Mouse (Mus musculus) thymus, adult 2 months (tissue): ENCODE results near the gene Pagr1b. TPM values are rescaled to one million over a fixed set of nuclear protein-coding genes. Genes with fewer than 3 reads are reported as not detected.

Source experiments
- DNase-seq: peaks from one replicate; pipeline ENCODE4 v3.0.0; 2021
- H3K27ac ChIP-seq: fragments of 200-500 bp; 2 replicates; pipeline ENCODE4 v1.5.1; 2012; ENCODE audit warnings: low read length, control low read depth; ENCODE audit not compliant: control insufficient read depth, insufficient read depth
- H3K27me3 ChIP-seq: fragments of 200-500 bp; 2 replicates; pipeline ENCODE4 v1.6.1; 2012; ENCODE audit warnings: mild to moderate bottlenecking, low read length, moderate library complexity, mixed read lengths; ENCODE audit not compliant: control insufficient read depth, insufficient read depth
- H3K36me3 ChIP-seq: fragments of 200-500 bp; 2 replicates; pipeline ENCODE4 v1.6.1; 2012; ENCODE audit warnings: mild to moderate bottlenecking, low read length, moderate library complexity; ENCODE audit not compliant: control insufficient read depth, insufficient read depth
- H3K4me1 ChIP-seq: fragments of 200-500 bp; replicated peaks from 2 replicates; pipeline ENCODE4 v1.6.1; 2012; ENCODE audit warnings: low read length; ENCODE audit not compliant: control insufficient read depth, insufficient read depth
- H3K4me3 ChIP-seq: fragments of 200-500 bp; 2 replicates; pipeline ENCODE4 v1.5.1; 2012; ENCODE audit warnings: mild to moderate bottlenecking, low read length, control low read depth, moderate library complexity; ENCODE audit not compliant: control insufficient read depth, insufficient read depth
- CTCF ChIP-seq: fragments of 200-500 bp; IDR thresholded peaks from 2 replicates; pipeline ENCODE4 v1.5.1; 2012; ENCODE audit warnings: mild to moderate bottlenecking, control low read depth, low read length, moderate library complexity, borderline replicate concordance; ENCODE audit not compliant: control insufficient read depth, poor library complexity, insufficient read depth; ENCODE audit errors: extremely low read depth
- POLR2A ChIP-seq: fragments of 200-500 bp; IDR thresholded peaks from 2 replicates; pipeline ENCODE4 v1.6.1; 2012; ENCODE audit warnings: mild to moderate bottlenecking, low read length, control low read depth, moderate library complexity; ENCODE audit not compliant: control insufficient read depth, poor library complexity, insufficient read depth; ENCODE audit errors: extremely low read depth
- WGBS: fragments of 180-500 bp; shearing (Covaris S2); methylation state at CpG from one replicate; pipeline ENCODE4 v1.1.7; 2018; 5-methylcytosine and 5-hydroxymethylcytosine counted together
- polyA plus RNA-seq: library from polyadenylated mRNA; depleted of rRNA; stranded (reverse); fragments of >200 nt; gene quantifications from 2 replicates; pipeline ENCODE4 v1.2.3, GENCODE M21; 2012

Pagr1b gene
- polyA plus RNA-seq, 1 experiment, result 5.4 TPM

- Histone ChIP-seq H3K4me3 (no peak overlapping the region), H3K27ac (no peak overlapping the region), H3K27me3 (no peaks in the 10 kb centered on the region), H3K4me1 (peaks cover 30% of the 10 kb centered on the region), H3K36me3 (no peaks in the 10 kb centered on the region)
- DNase-seq, result no peak
- TF ChIP-seq CTCF (no peak), POLR2A (no peak)
- 89% methylated on average over 2 of the region's 2 CpGs for WGBS
Measured at GRCm38 (mm10) chr7:127011717-127012116, 4.6 kb downstream of the Pagr1b start.

- H3K36me3 ChIP-seq, result no peaks in the 10 kb centered on the region
- H3K27ac ChIP-seq, result no peak overlapping the region
- DNase-seq, result no peak
- peaks cover 27% of the 10 kb centered on the region for H3K4me1 ChIP-seq
- no peaks in the 10 kb centered on the region for H3K27me3 ChIP-seq
- TF ChIP-seq POLR2A (no peak), CTCF (no peak)
- 94% methylated on average over 2 of the region's 2 CpGs for WGBS
- no peak overlapping the region for H3K4me3 ChIP-seq
Measured at GRCm38 (mm10) chr7:127011051-127011450, 5.2 kb downstream of the Pagr1b start.

DNA sequence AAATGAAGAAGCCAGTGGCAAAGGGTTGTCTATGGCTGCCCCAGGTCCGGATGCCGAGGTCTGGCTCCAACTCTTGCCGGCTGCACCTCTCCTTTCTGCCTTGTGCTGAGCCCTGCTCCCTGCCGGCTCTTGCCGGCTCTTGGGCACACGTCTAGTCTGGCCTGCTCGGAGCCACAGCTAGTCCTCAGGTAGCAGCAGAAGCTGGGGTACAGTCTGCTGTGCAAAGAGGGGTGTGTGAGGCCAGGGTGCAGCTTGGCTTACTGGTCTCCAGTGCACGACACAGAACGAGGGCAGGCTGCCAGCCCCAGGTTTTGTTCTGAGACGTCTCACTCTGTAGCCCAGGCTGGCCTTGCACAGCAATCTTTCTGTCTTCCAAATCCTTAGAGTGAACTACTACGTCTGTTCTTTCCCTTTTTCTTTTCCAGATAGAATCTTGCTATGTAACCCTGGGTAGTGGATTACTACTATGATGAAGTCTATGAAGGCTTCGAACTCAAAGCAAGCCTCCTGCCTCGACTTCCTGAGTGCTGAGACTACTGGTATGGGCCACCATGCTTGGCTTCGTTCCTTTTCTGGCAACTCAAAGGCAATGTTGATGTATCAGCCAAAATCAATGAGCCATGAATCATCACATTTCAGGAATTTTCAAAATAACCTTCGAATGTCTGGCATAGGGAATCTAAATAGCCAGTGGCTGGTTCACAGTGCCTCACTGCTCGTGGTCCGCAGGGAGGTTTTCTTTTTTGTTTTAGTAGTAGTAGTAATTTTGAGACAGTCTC, 6.8 kb downstream of the Pagr1b start:
- no peaks in the 10 kb centered on the region for H3K27me3 ChIP-seq
- H3K4me3 ChIP-seq, result no peak overlapping the region

GRCm38 (mm10) chr7:127008239-127009019, 7.9 kb downstream of the Pagr1b start:
- TF ChIP-seq CTCF, result no peak
- Histone ChIP-seq H3K36me3 (no peaks in the 10 kb centered on the region), H3K27ac (no peak overlapping the region), H3K27me3 (no peaks in the 10 kb centered on the region), H3K4me1 (peaks cover 9% of the 10 kb centered on the region), H3K4me3 (no peak overlapping the region)
- 59% methylated on average over 9 of the region's 9 CpGs for WGBS
- DNase-seq, result no peak

More for the DNA sequence above, 6.8 kb downstream of the Pagr1b start:
- TF ChIP-seq POLR2A, result no peak
- TF ChIP-seq CTCF, result no peak
- H3K27ac ChIP-seq, result no peak overlapping the region
- WGBS, result 90% methylated on average over 17 of the region's 17 CpGs
- DNase-seq, result no peak
- no peaks in the 10 kb centered on the region for H3K36me3 ChIP-seq
- H3K4me1 ChIP-seq, result peaks cover 15% of the 10 kb centered on the region

- H3K36me3 ChIP-seq, result no peaks in the 10 kb centered on the region
- H3K27me3 ChIP-seq, result no peaks in the 10 kb centered on the region
- no peak overlapping the region for H3K27ac ChIP-seq
- H3K4me1 ChIP-seq, result peaks cover 5% of the 10 kb centered on the region; the same call in 1 of the 2 replicates
- 95% methylated on average over 6 of the region's 6 CpGs for WGBS
- TF ChIP-seq POLR2A (no peak), CTCF (no peak)
- DNase-seq, result no peak
- H3K4me3 ChIP-seq, result no peak overlapping the region
Measured at GRCm38 (mm10) chr7:127007313-127008024, 8.8 kb downstream of the Pagr1b start.
